Mouse (Mus musculus) myocyte (in vitro differentiated cells): ENCODE results near the gene Fkbp8.

Source experiments
- CEBPB ChIP-seq: IDR thresholded peaks from 2 replicates; pipeline ENCODE4 v1.6.1; 2011; ENCODE audit warnings: mild to moderate bottlenecking, moderate library complexity; ENCODE audit not compliant: poor library complexity, insufficient read depth, severe bottlenecking
- E2F4 ChIP-seq: IDR thresholded peaks from one replicate; pipeline ENCODE4 v1.6.1; 2011; ENCODE audit warnings: mild to moderate bottlenecking, control low read depth, moderate library complexity; ENCODE audit not compliant: insufficient read depth
- MAX ChIP-seq: IDR thresholded peaks from one replicate; pipeline ENCODE4 v1.6.1; 2011; ENCODE audit warnings: low read depth, mild to moderate bottlenecking, control low read depth
- MYOD1 ChIP-seq, 3 experiments: IDR thresholded peaks; one replicate each; pipeline ENCODE4 v1.6.1; 2011; ENCODE audit warnings: control low read depth in 2 of 3, low read depth in 2 of 3, mild to moderate bottlenecking in 2 of 3, moderate library complexity in 1 of 3; ENCODE audit not compliant: insufficient read length in 2 of 3, control insufficient read depth in 1 of 3
- POLR2A ChIP-seq: IDR thresholded peaks from one replicate; pipeline ENCODE4 v1.6.1; 2011; ENCODE audit warnings: low read depth, mild to moderate bottlenecking, control low read depth, moderate library complexity; ENCODE audit not compliant: insufficient read length
- POLR2AphosphoS2 ChIP-seq: IDR thresholded peaks from one replicate; pipeline ENCODE4 v1.6.1; 2011; ENCODE audit warnings: low read depth, control low read depth; ENCODE audit not compliant: insufficient read length
- SRF ChIP-seq: IDR thresholded peaks from one replicate; pipeline ENCODE4 v1.6.1; 2011; ENCODE audit warnings: low read depth; ENCODE audit not compliant: control insufficient read depth, insufficient read length
- TCF12 ChIP-seq: IDR thresholded peaks from one replicate; pipeline ENCODE4 v1.6.1; 2011; ENCODE audit warnings: mild to moderate bottlenecking, control low read depth; ENCODE audit not compliant: poor library complexity, insufficient read depth, severe bottlenecking
- TCF3 ChIP-seq: IDR thresholded peaks from one replicate; pipeline ENCODE4 v1.6.1; 2011; ENCODE audit warnings: low read depth, control low read depth; ENCODE audit not compliant: insufficient read length
- USF1 ChIP-seq: IDR thresholded peaks from one replicate; pipeline ENCODE4 v1.6.1; 2011; ENCODE audit warnings: low read depth, mild to moderate bottlenecking, control low read depth, moderate library complexity

GRCm38 (mm10) chr8:70547762-70548161 is 20.2 kb downstream of the Fkbp8 start:
- TF ChIP-seq POLR2AphosphoS2 = no peak
- no peak for TF ChIP-seq POLR2A
- TF ChIP-seq USF1 = no peak
- TF ChIP-seq TCF3 = no peak
- no peak for TF ChIP-seq CEBPB
- no peak for TF ChIP-seq TCF12
- no peak for TF ChIP-seq MAX
- TF ChIP-seq MYOD1 (IDR thresholded peaks at IDR 0.05; ENCODE audit: control insufficient read depth in 1 of 3, insufficient read length in 2 of 3, low read depth in 2 of 3) = no peak
- TF ChIP-seq SRF = no peak
- no peak for TF ChIP-seq E2F4
